Mouse (Mus musculus) gastrocnemius, adult 8-10 months (tissue): ENCODE results near the gene Gm49336. TPM values are rescaled to one million over a fixed set of nuclear protein-coding genes. Genes with fewer than 3 reads are reported as not detected.

Source experiments
- DNase-seq, 2 experiments: peaks; one replicate each; pipeline ENCODE4 v3.0.0; 2022; ENCODE audit warnings: low spot score in 2 of 2
- total RNA-seq, 4 experiments: library from RNA; stranded (reverse); gene quantifications; 2 replicates each; pipeline ENCODE4 v1.2.4; 2022

Gene Gm49336
- total RNA-seq: 10 to 100 TPM; 26.1 to 31.2 (median 28.5) TPM

- DNase-seq: peak; percentile 96 to 99
Observed at GRCm38 (mm10) chr14:60251281-60252003, at the start of gene Gm49336, which contains the start of gene Nupl1. Gene Gm49336 (minus strand): TSS chr14:60251507. Gene Nupl1 (minus strand): TSS chr14:60251431.

GRCm38 (mm10) chr14:60301024-60301423, 49.7 kb upstream of the Gm49336 start:
- DNase-seq: no peak

GRCm38 (mm10) chr14:60300224-60300991, 49.1 kb upstream of the Gm49336 start:
- no peak for DNase-seq

GRCm38 (mm10) chr14:60295531-60295930, 44.2 kb upstream of the Gm49336 start:
- no peak for DNase-seq

- no peak for DNase-seq
Observed at GRCm38 (mm10) chr14:60290363-60290762, 39.1 kb upstream of the Gm49336 start.

- no peak for DNase-seq
Observed at GRCm38 (mm10) chr14:60286194-60286863, 35.0 kb upstream of the Gm49336 start.

GRCm38 (mm10) chr14:60275301-60276276, 24.3 kb upstream of the Gm49336 start:
- DNase-seq: no peak

GRCm38 (mm10) chr14:60273346-60273745, 22.0 kb upstream of the Gm49336 start:
- no peak for DNase-seq

- no peak for DNase-seq
Observed at GRCm38 (mm10) chr14:60269333-60269732, 18.0 kb upstream of the Gm49336 start.

GRCm38 (mm10) chr14:60264990-60265876, 13.9 kb upstream of the Gm49336 start, which contains the start of gene Mtmr6:
Gene Mtmr6 (plus strand): TSS chr14:60265228.
- DNase-seq: peak; percentile 87 to 94

GRCm38 (mm10) chr14:60262316-60262715, 11.0 kb upstream of the Gm49336 start:
- no peak for DNase-seq

- DNase-seq: no peak
Observed at GRCm38 (mm10) chr14:60257851-60258250, 6.5 kb upstream of the Gm49336 start.

- no peak for DNase-seq
Observed at GRCm38 (mm10) chr14:60257101-60257500, 5.8 kb upstream of the Gm49336 start.

- no peak for DNase-seq
Observed at GRCm38 (mm10) chr14:60256356-60256755, 5.0 kb upstream of the Gm49336 start.

- no peak for DNase-seq
Observed at GRCm38 (mm10) chr14:60254774-60255173, 3.5 kb upstream of the Gm49336 start.

- DNase-seq: no peak
Observed at GRCm38 (mm10) chr14:60253466-60253865, 2.2 kb upstream of the Gm49336 start.

- DNase-seq: no peak
Observed at GRCm38 (mm10) chr14:60252004-60253000, 995 bp upstream of the Gm49336 start.

GRCm38 (mm10) chr14:60250879-60251278, 428 bp downstream of the Gm49336 start:
- DNase-seq: no peak
